Mouse (Mus musculus) small intestine, adult 10 weeks (tissue): ENCODE results near the gene Ercc4. TPM values are rescaled to one million over a fixed set of nuclear protein-coding genes. Genes with fewer than 3 reads are reported as not detected.

Experiments used
- polyA plus RNA-seq: library from polyadenylated mRNA; stranded (reverse); fragments of 350-450 nt; fragmentation: Illumina TruSeq; extraction: RNeasy Lipid Tissue Mini Kit (QIAGEN cat#74804); gene quantifications from one replicate; pipeline ENCODE4 v1.2.3, GENCODE M21; 2014; ENCODE audit warnings: low replicate concordance

Gene Ercc4
- polyA plus RNA-seq: 7.2 TPM

DNA sequence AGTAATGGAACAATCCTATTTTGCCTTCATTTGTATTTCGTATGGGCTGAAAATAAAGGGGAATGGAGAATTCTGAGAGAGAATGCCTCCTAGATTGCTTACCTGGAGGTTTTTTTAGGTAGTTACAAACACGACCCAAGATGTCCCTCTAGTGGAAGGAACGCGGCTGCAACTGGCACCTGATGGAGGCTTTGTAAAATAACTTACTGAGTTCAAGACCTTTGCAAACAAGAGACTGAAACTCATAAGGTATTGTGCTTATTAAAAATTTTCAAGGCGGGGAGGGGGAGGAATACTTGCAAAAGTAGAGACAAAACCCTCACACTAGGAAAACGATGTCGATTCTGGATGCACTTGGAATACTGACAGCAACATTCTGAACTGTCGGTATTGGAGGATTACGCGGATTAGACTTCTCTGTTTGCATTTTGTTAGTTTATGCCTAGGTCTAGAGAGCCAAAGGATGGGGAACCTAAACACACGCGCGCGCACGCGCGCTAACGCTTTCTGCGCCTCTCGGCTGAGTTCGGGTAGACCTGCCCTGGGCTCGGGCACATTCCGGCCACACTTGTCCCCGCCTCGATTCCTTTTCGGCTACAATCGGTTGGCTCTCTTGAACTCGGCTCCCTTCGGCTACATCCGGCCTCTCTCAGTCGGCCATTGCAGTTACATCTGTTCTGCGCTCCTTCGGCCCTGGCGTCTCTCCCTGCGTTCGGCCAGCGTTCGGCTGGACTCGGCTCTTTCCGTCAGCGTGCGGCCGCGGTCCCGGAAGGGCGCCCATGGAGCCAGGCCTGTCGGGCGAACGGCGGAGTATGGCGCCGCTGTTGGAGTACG, at the start of gene Ercc4:
Gene Ercc4 (plus strand): TSS at position 529 of the 834 bp plus-strand sequence.

Other genes starting within 250 kb of the Ercc4 start
- gene Mrtfb, start 146.8 kb downstream of the Ercc4 start, polyA plus RNA-seq: 10.4 TPM